Mouse (Mus musculus) CH12.LX (cell line): ENCODE results near the gene Slc6a11. TPM values are rescaled to one million over a fixed set of nuclear protein-coding genes. Genes with fewer than 3 reads are reported as not detected.

Experiments
- DNase-seq: peaks from one replicate; pipeline ENCODE4 v3.0.0-alpha.2; 2013; ENCODE audit errors: extremely low read depth
- H3K27ac ChIP-seq: 2 replicates; pipeline ENCODE4 v1.5.1; 2012; ENCODE audit warnings: low read depth, mild to moderate bottlenecking, control low read depth, moderate library complexity; ENCODE audit not compliant: insufficient read depth
- H3K27me3 ChIP-seq: replicated peaks from 2 replicates; pipeline ENCODE3; 2012; ENCODE audit warnings: inconsistent platforms
- H3K36me3 ChIP-seq, 2 experiments: replicated peaks in 1 of 2; 2 replicates each; pipeline versions ENCODE3 to v1.6.1; 2012; ENCODE audit warnings: inconsistent platforms in 1 of 2, low read length in 1 of 2, mild to moderate bottlenecking in 1 of 2, mixed read lengths in 1 of 2, moderate library complexity in 1 of 2; ENCODE audit not compliant: control insufficient read depth in 1 of 2, insufficient read depth in 1 of 2
- H3K4me1 ChIP-seq, 2 experiments: 2 replicates each; pipeline ENCODE4 v1.6.1; 2012; ENCODE audit warnings: inconsistent platforms in 1 of 2, moderate library complexity in 1 of 2; ENCODE audit not compliant: insufficient read depth in 2 of 2, control insufficient read depth in 1 of 2
- H3K4me2 ChIP-seq: 2 replicates; pipeline ENCODE4 v1.6.1; 2012; ENCODE audit warnings: low read depth, mild to moderate bottlenecking, control low read depth; ENCODE audit not compliant: poor library complexity, insufficient read depth, severe bottlenecking
- H3K4me3 ChIP-seq, 3 experiments: fragments of 150-350 bp in 1 of 3; sonication (generic) in 1 of 3; replicated peaks in 1 of 3; 2 replicates each; pipeline versions ENCODE3 to v1.5.1; 2011 to 2012; ENCODE audit warnings: low read depth in 2 of 3, low read length in 2 of 3, mild to moderate bottlenecking in 2 of 3, moderate library complexity in 2 of 3, control low read depth in 1 of 3, improper control_type of control experiment in 1 of 3, inconsistent platforms in 1 of 3, mixed read lengths in 1 of 3; ENCODE audit not compliant: poor library complexity in 1 of 3
- H3K79me2 ChIP-seq: replicated peaks from 2 replicates; pipeline ENCODE4 v1.6.1; 2012; ENCODE audit warnings: mild to moderate bottlenecking, moderate library complexity; ENCODE audit not compliant: control insufficient read depth, poor library complexity, insufficient read depth, severe bottlenecking; ENCODE audit errors: extremely low read depth
- H3K9ac ChIP-seq: 2 replicates; pipeline ENCODE4 v1.6.1; 2012; ENCODE audit warnings: low read depth, mild to moderate bottlenecking, control low read depth, moderate library complexity; ENCODE audit not compliant: insufficient read depth
- H3K9me3 ChIP-seq: replicated peaks from 2 replicates; pipeline ENCODE3; 2012; ENCODE audit warnings: low read length, inconsistent platforms, mixed read lengths
- CHD1 ChIP-seq: IDR thresholded peaks from 2 replicates; pipeline ENCODE4 v1.6.1; 2012; ENCODE audit warnings: low read depth, low read length, improper control_type of control experiment, inconsistent platforms
- ETS1 ChIP-seq: conservative IDR thresholded peaks from 2 replicates; pipeline ENCODE4 v1.6.1; 2012; ENCODE audit warnings: low read depth, mild to moderate bottlenecking, inconsistent platforms, low read length, improper control_type of control experiment, moderate library complexity
- HCFC1 ChIP-seq: IDR thresholded peaks from 2 replicates; pipeline ENCODE4 v1.6.1; 2012; ENCODE audit warnings: low read depth, mild to moderate bottlenecking, inconsistent platforms, low read length, improper control_type of control experiment
- JUND ChIP-seq: conservative IDR thresholded peaks from 2 replicates; pipeline ENCODE4 v1.6.1; 2011; ENCODE audit warnings: low read depth, low read length, improper control_type of control experiment
- KAT2A ChIP-seq: IDR thresholded peaks from 2 replicates; pipeline ENCODE4 v1.6.1; 2012; ENCODE audit warnings: low read length, improper control_type of control experiment, inconsistent platforms; ENCODE audit not compliant: insufficient replicate concordance
- MAFK ChIP-seq: IDR thresholded peaks from 2 replicates; pipeline ENCODE4 v1.6.1; 2011; ENCODE audit warnings: low read length, improper control_type of control experiment; ENCODE audit not compliant: insufficient replicate concordance
- MEF2A ChIP-seq: IDR thresholded peaks from 2 replicates; pipeline ENCODE4 v1.6.1; 2014; ENCODE audit warnings: low read depth, mild to moderate bottlenecking, inconsistent platforms, low read length, improper control_type of control experiment, borderline replicate concordance
- MXI1 ChIP-seq: IDR thresholded peaks from 2 replicates; pipeline ENCODE4 v1.6.1; 2011; ENCODE audit warnings: mild to moderate bottlenecking, low read depth, low read length, improper control_type of control experiment
- NELFE ChIP-seq: IDR thresholded peaks from 2 replicates; pipeline ENCODE4 v1.6.1; 2011; ENCODE audit warnings: low read depth, low read length, improper control_type of control experiment
- POLR2A ChIP-seq: IDR thresholded peaks from 2 replicates; pipeline ENCODE4 v1.6.1; 2011; ENCODE audit warnings: low read depth, mild to moderate bottlenecking, improper control_type of control experiment, low read length
- SMC3 ChIP-seq: IDR thresholded peaks from 2 replicates; pipeline ENCODE4 v1.6.1; 2011; ENCODE audit warnings: low read depth, low read length, improper control_type of control experiment
- UBTF ChIP-seq: IDR thresholded peaks from 2 replicates; pipeline ENCODE4 v1.6.1; 2012; ENCODE audit warnings: low read depth, mild to moderate bottlenecking, inconsistent platforms, low read length, improper control_type of control experiment, moderate library complexity
- ZC3H11A ChIP-seq: IDR thresholded peaks from 2 replicates; pipeline ENCODE4 v1.6.1; 2012; ENCODE audit warnings: low read depth, mild to moderate bottlenecking, inconsistent platforms, low read length, improper control_type of control experiment
- ZKSCAN1 ChIP-seq: IDR thresholded peaks from 2 replicates; pipeline ENCODE4 v1.6.1; 2012; ENCODE audit warnings: low read depth, inconsistent platforms, low read length, improper control_type of control experiment, borderline replicate concordance
- ZMIZ1 ChIP-seq: IDR thresholded peaks from 2 replicates; pipeline ENCODE4 v1.6.1; 2012; ENCODE audit warnings: low read depth, mild to moderate bottlenecking, inconsistent platforms, low read length, improper control_type of control experiment
- ZNF384 ChIP-seq: IDR thresholded peaks from 2 replicates; pipeline ENCODE4 v1.6.1; 2012; ENCODE audit warnings: low read depth, low read length, improper control_type of control experiment, inconsistent platforms
- dilution Hi-C: fragments of 300-500 bp; cut with MboI; formaldehyde crosslinking; loops from 2 replicates; pipeline ENCODE4 v1.14.3; 2020; ENCODE audit warnings: low sequenced_read_pairs; ENCODE audit not compliant: extremely low pct_unique_long_range_greater_than_20kb, extremely low pct_ligation_motif_present
- in situ Hi-C: fragments of 300-500 bp; cut with MboI; formaldehyde crosslinking; loops from 3 replicates; pipeline ENCODE4 v1.14.3; 2019; ENCODE audit warnings: low sequenced_read_pairs, low pct_ligation_motif_present, low pct_unique_long_range_greater_than_20kb, mixed read lengths
- polyA plus RNA-seq: library from polyadenylated mRNA; unstranded; fragments of >175 nt; gene quantifications from 2 replicates; pipeline ENCODE4 v1.2.1, GENCODE M21; 2012; ENCODE audit warnings: low read depth; ENCODE audit not compliant: insufficient read length
- total RNA-seq, 2 experiments: library from RNA; depleted of rRNA; stranded (reverse); fragments of 300-350 nt in 1 of 2; fragments of >200 nt in 1 of 2; gene quantifications; 2 replicates each; pipeline ENCODE4 v1.2.3; 2012 to 2014

Slc6a11 gene
- total and polyA plus RNA-seq, 3 experiments: not detected

GRCm38 (mm10) chr6:114285424-114285823, 154.4 kb downstream of the Slc6a11 start:
- no peak overlapping the region for H3K4me2 ChIP-seq
- no peak overlapping the region for H3K4me3 ChIP-seq
- no peaks in the 10 kb centered on the region for H3K4me1 ChIP-seq
- H3K9ac ChIP-seq: no peak overlapping the region
- no peak for DNase-seq
- no peak overlapping the region for H3K27ac ChIP-seq
- TF ChIP-seq ZKSCAN1 (no peak), JUND (no peak), ETS1 (no peak), MEF2A (no peak), ZNF384 (no peak), KAT2A (no peak), NELFE (no peak), UBTF (no peak), ZC3H11A (no peak)
- TF ChIP-seq, all 38 proteins: peak for 0
- H3K79me2 ChIP-seq: no peaks in the 10 kb centered on the region
- H3K9me3 ChIP-seq: no peaks in the 10 kb centered on the region
- H3K36me3 ChIP-seq: no peaks in the 10 kb centered on the region
- peaks cover 94% of the 10 kb centered on the region for H3K27me3 ChIP-seq
- dilution Hi-C loops: no loop called here
- in situ Hi-C loops: no loop called here

- dilution Hi-C loops: no loop called here
- Histone ChIP-seq H3K27me3 (peaks cover 91% of the 10 kb centered on the region), H3K27ac (no peak overlapping the region; the same call in 1 of the 2 replicates), H3K4me1 (peaks cover 0 to 10% of the 10 kb centered on the region in 2 experiments; a peak in 1 of 4 replicates), H3K79me2 (no peaks in the 10 kb centered on the region), H3K9ac (no peak overlapping the region), H3K9me3 (no peaks in the 10 kb centered on the region), H3K4me3 (no peak overlapping the region), H3K36me3 (no peaks in the 10 kb centered on the region), H3K4me2 (no peak overlapping the region)
- no peak for TF ChIP-seq MXI1
- TF ChIP-seq CHD1: no peak
- no peak for TF ChIP-seq ZMIZ1
- TF ChIP-seq NELFE: no peak
- TF ChIP-seq SMC3: no peak
- no peak for TF ChIP-seq ETS1
- no peak for TF ChIP-seq HCFC1
- TF ChIP-seq POLR2A: no peak
- no peak for TF ChIP-seq MAFK
- no peak for DNase-seq
- in situ Hi-C loops: no loop called here
Measured at GRCm38 (mm10) chr6:114289106-114289505, 158.1 kb downstream of the Slc6a11 start.
